Mouse (Mus musculus): ENCODE data around the gene Mmp25. TPM values are rescaled to one million over a fixed set of nuclear protein-coding genes. Genes with fewer than 3 reads are reported as not detected.

The Mmp25 gene
- polyA plus RNA-seq, 1 experiment from 2014 or later, result 0.99 TPM

DNA sequence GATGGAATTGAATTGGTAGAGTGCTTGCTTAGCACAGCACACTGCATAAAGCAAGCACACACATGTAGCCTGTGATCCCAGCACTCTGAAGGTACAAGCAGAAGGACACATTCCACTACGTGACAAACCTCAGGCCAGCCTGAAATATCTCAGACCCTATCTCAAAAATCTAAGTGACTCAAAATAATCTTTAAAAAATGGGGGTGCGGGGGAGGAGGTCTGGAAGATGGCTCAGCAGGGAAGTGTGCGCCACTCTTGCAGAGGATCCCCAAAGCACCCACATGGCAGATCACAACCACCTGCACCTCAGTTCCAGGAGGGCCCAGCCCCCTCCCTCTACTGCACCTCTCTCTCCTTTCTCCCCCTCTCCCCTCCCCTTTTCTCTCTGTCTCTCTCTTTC lies 26.4 kb upstream of the Mmp25 start:
- Histone ChIP-seq H3K27me3 (ENCODE audit: control insufficient read depth, insufficient read depth, low read length) (peaks cover 13% of the 10 kb centered on the region), H3K27ac (ENCODE audit: low read depth, low read length) (no peak overlapping the region), H3K4me3 (ENCODE audit: low read depth, low read length) (no peak overlapping the region), H3K4me1 (replicated peaks; ENCODE audit: control insufficient read depth, insufficient read depth, low read length) (peaks cover 8% of the 10 kb centered on the region), H3K9ac (ENCODE audit: low read depth, low read length) (no peak overlapping the region), H3K36me3 (ENCODE audit: control insufficient read depth, insufficient read depth, low read length) (peaks cover 3% of the 10 kb centered on the region; the same call in 1 of the 2 replicates), H3K9me3 (ENCODE audit: control insufficient read depth, low read length) (no peaks in the 10 kb centered on the region), H3K4me2 (replicated peaks; ENCODE audit: low read depth, low read length) (no peak overlapping the region)
- no peak for ATAC-seq (ENCODE audit: low FRiP score)
- WGBS, result 93% methylated on average over 3 of the region's 3 CpGs
- DNase-seq (ENCODE audit: low spot score), result no peak

DNA sequence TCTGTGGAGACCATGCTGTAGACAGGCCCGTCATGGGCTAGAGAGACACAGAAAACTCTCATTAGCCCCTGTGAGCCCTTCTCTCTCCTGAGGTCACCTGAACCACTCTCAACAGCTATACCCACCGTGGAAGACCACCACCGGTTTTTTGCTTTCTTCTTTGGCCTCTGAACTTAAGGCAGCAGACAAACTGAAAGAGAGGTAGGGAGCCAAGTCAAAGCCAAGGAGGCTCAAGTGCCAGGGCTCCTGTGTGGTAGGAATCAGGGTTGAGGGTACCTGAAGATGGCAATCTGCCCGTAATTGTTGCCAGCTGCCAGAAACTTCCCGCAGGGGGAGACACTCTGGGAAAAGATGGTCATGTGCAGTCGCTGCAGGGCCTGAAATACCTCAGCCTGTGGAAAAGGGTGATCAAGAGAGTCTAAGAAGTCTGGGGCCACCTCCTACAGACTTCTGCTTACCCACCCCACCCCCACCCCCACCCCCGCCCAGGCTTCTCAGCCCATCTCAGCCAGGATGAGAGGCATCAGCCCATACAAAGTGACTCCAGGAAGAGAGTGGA lies 25.5 kb upstream of the Mmp25 start:
- Histone ChIP-seq H3K27me3 (ENCODE audit: control insufficient read depth, insufficient read depth, low read length) (peaks cover 5% of the 10 kb centered on the region), H3K4me2 (replicated peaks; ENCODE audit: low read depth, low read length) (no peak overlapping the region), H3K4me1 (replicated peaks; ENCODE audit: control insufficient read depth, insufficient read depth, low read length) (peaks cover 3% of the 10 kb centered on the region; the same call in 1 of the 2 replicates), H3K4me3 (ENCODE audit: low read depth, low read length) (no peak overlapping the region), H3K9me3 (ENCODE audit: control insufficient read depth, low read length) (no peaks in the 10 kb centered on the region), H3K9ac (ENCODE audit: low read depth, low read length) (no peak overlapping the region), H3K36me3 (ENCODE audit: control insufficient read depth, insufficient read depth, low read length) (peaks cover 3% of the 10 kb centered on the region; the same call in 1 of the 2 replicates), H3K27ac (ENCODE audit: low read depth, low read length) (no peak overlapping the region)
- DNase-seq (ENCODE audit: low spot score) (no peak), ATAC-seq (ENCODE audit: low FRiP score) (no peak)
- whole genome bisulfite sequencing, result 92% methylated on average over 6 of the region's 7 CpGs

DNA sequence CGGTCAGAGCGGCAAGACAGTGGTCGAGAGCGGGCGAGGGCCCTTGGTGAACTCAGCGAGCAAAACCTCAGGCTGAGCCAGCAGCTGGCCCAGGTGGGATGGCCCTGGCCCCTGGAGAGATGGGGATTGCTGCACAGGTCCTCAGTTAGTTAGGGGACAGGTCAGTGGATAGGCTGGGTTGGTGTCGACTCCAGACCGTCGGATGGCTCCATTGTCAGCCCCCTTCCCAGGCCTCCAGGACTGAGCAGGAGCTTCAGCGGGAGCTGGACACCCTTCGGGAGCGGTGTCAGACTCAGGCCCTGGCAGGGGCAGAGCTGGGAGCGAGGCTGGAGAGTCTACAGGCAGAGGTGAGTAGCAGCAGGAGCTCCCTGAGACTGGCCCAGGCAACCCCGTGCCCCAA lies 20.4 kb upstream of the Mmp25 start:
- no peak overlapping the region for H3K27ac ChIP-seq (ENCODE audit: low read depth, low read length)
- no peak overlapping the region for H3K4me2 ChIP-seq (replicated peaks; ENCODE audit: low read depth, low read length)
- no peaks in the 10 kb centered on the region for H3K9me3 ChIP-seq (ENCODE audit: control insufficient read depth, low read length)
- H3K9ac ChIP-seq (ENCODE audit: low read depth, low read length), result no peak overlapping the region
- no peak overlapping the region for H3K4me3 ChIP-seq (ENCODE audit: low read depth, low read length)
- no peak for DNase-seq (ENCODE audit: low spot score)
- no peak for ATAC-seq (ENCODE audit: low FRiP score)
- H3K36me3 ChIP-seq (ENCODE audit: control insufficient read depth, insufficient read depth, low read length), result peaks cover 3% of the 10 kb centered on the region; the same call in 1 of the 2 replicates
- 84% methylated on average over 14 of the region's 14 CpGs for WGBS
- no peaks in the 10 kb centered on the region for H3K4me1 ChIP-seq (replicated peaks; ENCODE audit: control insufficient read depth, insufficient read depth, low read length)
- H3K27me3 ChIP-seq (ENCODE audit: control insufficient read depth, insufficient read depth, low read length), result peaks cover 12% of the 10 kb centered on the region

DNA sequence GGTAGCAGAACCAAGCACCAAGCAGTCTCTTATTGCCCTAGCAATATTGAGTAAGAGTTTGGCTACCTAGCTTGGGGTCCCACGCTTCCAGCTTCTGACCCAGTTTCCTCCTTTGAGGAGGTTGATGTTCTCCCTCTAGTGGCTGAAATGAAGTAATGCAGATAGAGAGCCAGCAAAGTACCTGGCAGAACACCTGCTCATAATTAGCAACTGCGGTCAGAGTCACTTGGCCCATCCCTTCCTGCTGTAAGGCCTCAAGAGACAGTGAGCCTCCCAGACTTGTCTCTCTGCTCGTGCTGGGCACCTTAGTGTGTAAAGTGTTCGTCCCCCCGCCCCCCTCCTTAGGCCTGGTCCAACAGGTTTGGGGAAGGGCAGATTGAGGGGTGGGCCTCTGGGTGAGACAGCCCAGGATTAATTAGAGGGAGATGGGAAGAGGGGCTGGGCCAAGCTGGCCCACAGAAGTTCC lies 19.5 kb upstream of the Mmp25 start:
- DNase-seq (ENCODE audit: low spot score) (peak; percentile 50), ATAC-seq (ENCODE audit: low FRiP score) (peak; percentile 52)

DNA sequence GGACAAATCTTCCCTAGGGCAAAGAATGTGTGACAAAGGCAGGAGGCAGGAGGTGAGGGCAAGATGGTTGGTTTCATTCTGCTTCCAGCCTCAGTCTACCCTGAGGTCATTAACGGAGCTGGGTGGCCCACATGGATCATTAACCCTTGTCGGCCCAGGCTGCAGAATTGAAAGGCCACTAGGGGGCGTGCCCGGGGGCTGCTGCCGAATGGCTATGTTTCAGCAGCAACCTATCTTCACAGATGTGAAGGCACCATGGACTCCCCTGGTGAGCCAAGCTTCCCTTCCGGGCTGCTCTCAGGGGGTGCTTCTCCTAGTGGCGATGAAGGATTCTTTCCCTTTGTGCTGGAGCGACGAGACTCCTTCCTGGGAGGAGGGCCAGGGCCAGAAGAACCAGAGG lies 16.4 kb upstream of the Mmp25 start:
- 3% methylated on average over 9 of the region's 9 CpGs for WGBS
- Histone ChIP-seq H3K9ac (ENCODE audit: low read depth, low read length) (no peak overlapping the region), H3K4me2 (replicated peaks; ENCODE audit: low read depth, low read length) (no peak overlapping the region), H3K27ac (ENCODE audit: low read depth, low read length) (no peak overlapping the region), H3K27me3 (ENCODE audit: control insufficient read depth, insufficient read depth, low read length) (peaks cover 20% of the 10 kb centered on the region), H3K9me3 (ENCODE audit: control insufficient read depth, low read length) (no peaks in the 10 kb centered on the region), H3K4me3 (ENCODE audit: low read depth, low read length) (no peak overlapping the region), H3K4me1 (replicated peaks; ENCODE audit: control insufficient read depth, insufficient read depth, low read length) (no peaks in the 10 kb centered on the region), H3K36me3 (ENCODE audit: control insufficient read depth, insufficient read depth, low read length) (no peaks in the 10 kb centered on the region)
- DNase-seq (ENCODE audit: low spot score) (peak; percentile 44), ATAC-seq (ENCODE audit: low FRiP score) (no peak)

More for the DNA sequence above, 19.5 kb upstream of the Mmp25 start:
- H3K36me3 ChIP-seq (ENCODE audit: control insufficient read depth, insufficient read depth, low read length), result peaks cover 3% of the 10 kb centered on the region; the same call in 1 of the 2 replicates
- H3K27ac ChIP-seq (ENCODE audit: low read depth, low read length), result no peak overlapping the region
- no peak overlapping the region for H3K4me2 ChIP-seq (replicated peaks; ENCODE audit: low read depth, low read length)
- no peak overlapping the region for H3K9ac ChIP-seq (ENCODE audit: low read depth, low read length)
- H3K27me3 ChIP-seq (ENCODE audit: control insufficient read depth, insufficient read depth, low read length), result peaks cover 20% of the 10 kb centered on the region
- H3K9me3 ChIP-seq (ENCODE audit: control insufficient read depth, low read length), result no peaks in the 10 kb centered on the region
- WGBS, result 16% methylated on average over 5 of the region's 5 CpGs
- H3K4me3 ChIP-seq (ENCODE audit: low read depth, low read length), result no peak overlapping the region
- no peaks in the 10 kb centered on the region for H3K4me1 ChIP-seq (replicated peaks; ENCODE audit: control insufficient read depth, insufficient read depth, low read length)

DNA sequence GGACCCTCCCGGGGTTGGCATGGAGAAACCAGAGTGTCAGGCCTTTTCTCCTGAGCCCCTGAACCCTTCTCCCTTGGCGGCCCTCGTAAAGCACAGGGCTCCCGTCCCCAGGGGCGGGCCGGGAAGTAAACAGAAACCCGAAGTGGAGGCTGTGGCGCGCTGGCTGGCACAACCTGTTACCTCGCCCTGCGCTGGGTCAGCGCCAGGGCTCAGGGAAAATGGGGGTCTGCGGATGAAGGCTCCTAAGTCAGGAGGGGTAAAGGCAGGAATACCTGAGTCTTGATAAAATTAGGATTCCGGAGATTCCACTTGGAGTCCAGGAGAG lies 15.8 kb upstream of the Mmp25 start:
- Histone ChIP-seq H3K36me3 (ENCODE audit: control insufficient read depth, insufficient read depth, low read length) (no peaks in the 10 kb centered on the region), H3K27me3 (ENCODE audit: control insufficient read depth, insufficient read depth, low read length) (peaks cover 20% of the 10 kb centered on the region), H3K4me1 (replicated peaks; ENCODE audit: control insufficient read depth, insufficient read depth, low read length) (no peaks in the 10 kb centered on the region), H3K9ac (ENCODE audit: low read depth, low read length) (no peak overlapping the region), H3K9me3 (ENCODE audit: control insufficient read depth, low read length) (no peaks in the 10 kb centered on the region), H3K4me3 (ENCODE audit: low read depth, low read length) (no peak overlapping the region), H3K4me2 (replicated peaks; ENCODE audit: low read depth, low read length) (no peak overlapping the region), H3K27ac (ENCODE audit: low read depth, low read length) (no peak overlapping the region)
- 9% methylated on average over 14 of the region's 14 CpGs for WGBS
- no peak for ATAC-seq (ENCODE audit: low FRiP score)
- DNase-seq (ENCODE audit: low spot score), result no peak

DNA sequence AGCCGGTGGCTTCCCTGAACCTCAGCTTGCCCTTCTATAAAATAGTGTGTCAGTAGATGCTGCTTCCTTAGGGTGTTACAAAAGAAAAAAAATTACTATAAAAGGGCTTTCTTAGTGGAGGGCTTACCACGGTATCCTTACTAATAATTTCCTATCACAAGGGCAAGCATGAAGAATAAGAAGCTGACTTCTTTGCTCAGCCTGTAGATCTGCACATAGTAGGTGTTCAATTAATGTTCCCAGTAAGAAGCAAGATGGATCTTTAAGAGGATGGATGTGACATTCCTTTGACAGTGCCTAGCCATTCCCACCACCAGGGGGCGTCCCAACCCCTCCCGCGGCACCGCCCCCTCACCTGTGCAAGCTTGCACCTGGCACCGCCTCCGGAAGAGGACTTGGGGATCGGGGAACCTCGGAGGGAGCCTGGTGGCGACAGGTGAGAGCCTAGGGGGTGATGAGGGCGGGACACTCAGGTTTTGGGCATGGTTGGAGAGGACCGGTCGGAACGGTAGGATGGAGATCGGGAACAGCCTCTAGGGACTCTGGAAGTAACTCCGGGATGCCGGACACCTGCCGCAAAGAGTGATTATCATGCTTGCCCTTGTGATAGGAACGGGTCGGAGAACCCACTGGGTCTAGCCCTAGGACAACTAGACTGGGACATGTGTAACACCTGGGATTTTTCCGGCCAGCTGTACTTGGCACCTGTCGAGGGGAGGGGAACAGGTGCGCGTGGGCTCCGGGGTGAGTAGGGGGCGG lies 15.2 kb upstream of the Mmp25 start, which contains the start of gene Bicdl2:
Bicdl2 (plus strand) TSS at position 390 of the 759 bp plus-strand sequence.
- WGBS, result 7% methylated on average over 27 of the region's 27 CpGs
- peak; percentile 32 for DNase-seq (ENCODE audit: low spot score)

DNA sequence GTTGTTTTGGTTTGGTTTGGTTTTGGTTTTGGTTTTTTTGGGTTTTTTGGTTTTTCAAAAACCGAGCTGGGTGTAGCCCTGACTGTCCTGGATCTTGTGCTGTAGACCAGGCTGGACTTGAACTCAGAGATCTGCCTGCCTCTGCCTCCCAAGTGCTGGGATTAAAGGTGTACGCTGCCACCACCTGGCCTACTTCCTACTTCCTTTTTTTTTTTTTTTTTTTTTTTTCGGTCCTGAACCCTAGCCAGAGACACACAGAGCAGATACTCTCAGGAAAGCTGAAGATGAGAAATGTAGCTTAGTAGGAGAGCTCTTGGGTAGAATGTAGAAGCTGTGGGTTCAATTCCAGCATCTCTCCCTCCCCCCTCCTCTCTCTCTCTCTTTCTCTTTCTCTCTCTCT lies 13.4 kb upstream of the Mmp25 start:
- WGBS, result 75% methylated on average over 3 of the region's 3 CpGs

More for the DNA sequence above, 15.2 kb upstream of the Mmp25 start, which contains the start of gene Bicdl2:
- Histone ChIP-seq H3K4me1 (replicated peaks; ENCODE audit: control insufficient read depth, insufficient read depth, low read length) (no peaks in the 10 kb centered on the region), H3K9me3 (ENCODE audit: control insufficient read depth, low read length) (no peaks in the 10 kb centered on the region), H3K27ac (ENCODE audit: low read depth, low read length) (no peak within 1 kb of the TSS), H3K27me3 (ENCODE audit: control insufficient read depth, insufficient read depth, low read length) (peaks cover 20% of the 10 kb centered on the region), H3K4me2 (replicated peaks; ENCODE audit: low read depth, low read length) (no peak within 1 kb of the TSS), H3K36me3 (ENCODE audit: control insufficient read depth, insufficient read depth, low read length) (no peaks in the 10 kb centered on the region), H3K4me3 (ENCODE audit: low read depth, low read length) (no peak within 1 kb of the TSS), H3K9ac (ENCODE audit: low read depth, low read length) (no peak within 1 kb of the TSS)
- peak; percentile 8; the same call in 1 of the 2 replicates for ATAC-seq (ENCODE audit: low FRiP score)

DNA sequence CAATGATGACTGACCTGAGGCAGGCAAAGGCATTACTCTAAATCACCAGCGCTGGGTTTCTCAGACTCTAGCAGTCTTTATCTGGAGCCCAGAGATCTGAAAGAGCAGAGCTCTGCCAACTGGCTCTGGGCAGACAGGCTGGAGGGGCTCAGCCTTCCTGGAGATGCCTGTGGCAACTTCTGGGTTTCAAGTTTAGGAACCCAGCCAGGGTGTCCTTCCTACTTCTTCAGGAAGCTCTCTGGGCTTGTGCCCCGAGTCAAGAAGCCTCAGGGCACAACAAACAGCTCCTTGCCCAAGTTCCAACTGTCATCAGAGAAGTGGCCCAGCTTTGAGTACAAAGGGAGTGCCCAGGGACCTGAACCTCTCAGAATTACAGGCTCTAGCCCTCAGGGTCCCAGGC lies 9.3 kb upstream of the Mmp25 start:
- H3K27ac ChIP-seq (ENCODE audit: low read depth, low read length), result no peak overlapping the region
- ATAC-seq (ENCODE audit: low FRiP score), result no peak
- H3K4me2 ChIP-seq (replicated peaks; ENCODE audit: low read depth, low read length), result no peak overlapping the region
- H3K9ac ChIP-seq (ENCODE audit: low read depth, low read length), result no peak overlapping the region
- no peaks in the 10 kb centered on the region for H3K9me3 ChIP-seq (ENCODE audit: control insufficient read depth, low read length)
- H3K36me3 ChIP-seq (ENCODE audit: control insufficient read depth, insufficient read depth, low read length), result no peaks in the 10 kb centered on the region
- H3K4me3 ChIP-seq (ENCODE audit: low read depth, low read length), result no peak overlapping the region
- no peak for DNase-seq (ENCODE audit: low spot score)
- no peaks in the 10 kb centered on the region for H3K4me1 ChIP-seq (replicated peaks; ENCODE audit: control insufficient read depth, insufficient read depth, low read length)
- 73% methylated on average over 2 of the region's 2 CpGs for WGBS
- H3K27me3 ChIP-seq (ENCODE audit: control insufficient read depth, insufficient read depth, low read length), result no peaks in the 10 kb centered on the region

More for the DNA sequence above, 13.4 kb upstream of the Mmp25 start:
- DNase-seq (ENCODE audit: low spot score) (no peak), ATAC-seq (ENCODE audit: low FRiP score) (no peak)
- H3K27ac ChIP-seq (ENCODE audit: low read depth, low read length), result no peak overlapping the region
- H3K4me3 ChIP-seq (ENCODE audit: low read depth, low read length), result no peak overlapping the region
- no peaks in the 10 kb centered on the region for H3K9me3 ChIP-seq (ENCODE audit: control insufficient read depth, low read length)
- H3K9ac ChIP-seq (ENCODE audit: low read depth, low read length), result no peak overlapping the region
- no peaks in the 10 kb centered on the region for H3K4me1 ChIP-seq (replicated peaks; ENCODE audit: control insufficient read depth, insufficient read depth, low read length)
- peaks cover 20% of the 10 kb centered on the region for H3K27me3 ChIP-seq (ENCODE audit: control insufficient read depth, insufficient read depth, low read length)
- H3K4me2 ChIP-seq (replicated peaks; ENCODE audit: low read depth, low read length), result no peak overlapping the region
- H3K36me3 ChIP-seq (ENCODE audit: control insufficient read depth, insufficient read depth, low read length), result no peaks in the 10 kb centered on the region

Measured in hindbrain, embryonic 11.5 days (tissue).